Mouse (Mus musculus) thymus, adult 2 months (tissue): ENCODE measurements around the gene Them7. TPM values are rescaled to one million over a fixed set of nuclear protein-coding genes. Genes with fewer than 3 reads are reported as not detected.

Source experiments
- DNase-seq: peaks from one replicate; pipeline ENCODE4 v3.0.0; 2021
- H3K27ac ChIP-seq: fragments of 200-500 bp; 2 replicates; pipeline ENCODE4 v1.5.1; 2012; ENCODE audit warnings: low read length, control low read depth; ENCODE audit not compliant: control insufficient read depth, insufficient read depth
- H3K27me3 ChIP-seq: fragments of 200-500 bp; 2 replicates; pipeline ENCODE4 v1.6.1; 2012; ENCODE audit warnings: mild to moderate bottlenecking, low read length, moderate library complexity, mixed read lengths; ENCODE audit not compliant: control insufficient read depth, insufficient read depth
- H3K36me3 ChIP-seq: fragments of 200-500 bp; 2 replicates; pipeline ENCODE4 v1.6.1; 2012; ENCODE audit warnings: mild to moderate bottlenecking, low read length, moderate library complexity; ENCODE audit not compliant: control insufficient read depth, insufficient read depth
- H3K4me1 ChIP-seq: fragments of 200-500 bp; replicated peaks from 2 replicates; pipeline ENCODE4 v1.6.1; 2012; ENCODE audit warnings: low read length; ENCODE audit not compliant: control insufficient read depth, insufficient read depth
- H3K4me3 ChIP-seq: fragments of 200-500 bp; 2 replicates; pipeline ENCODE4 v1.5.1; 2012; ENCODE audit warnings: mild to moderate bottlenecking, low read length, control low read depth, moderate library complexity; ENCODE audit not compliant: control insufficient read depth, insufficient read depth
- CTCF ChIP-seq: fragments of 200-500 bp; IDR thresholded peaks from 2 replicates; pipeline ENCODE4 v1.5.1; 2012; ENCODE audit warnings: mild to moderate bottlenecking, control low read depth, low read length, moderate library complexity, borderline replicate concordance; ENCODE audit not compliant: control insufficient read depth, poor library complexity, insufficient read depth; ENCODE audit errors: extremely low read depth
- POLR2A ChIP-seq: fragments of 200-500 bp; IDR thresholded peaks from 2 replicates; pipeline ENCODE4 v1.6.1; 2012; ENCODE audit warnings: mild to moderate bottlenecking, low read length, control low read depth, moderate library complexity; ENCODE audit not compliant: control insufficient read depth, poor library complexity, insufficient read depth; ENCODE audit errors: extremely low read depth
- WGBS: fragments of 180-500 bp; shearing (Covaris S2); methylation state at CpG from one replicate; pipeline ENCODE4 v1.1.7; 2018; 5-methylcytosine and 5-hydroxymethylcytosine counted together
- polyA plus RNA-seq: library from polyadenylated mRNA; depleted of rRNA; stranded (reverse); fragments of >200 nt; gene quantifications from 2 replicates; pipeline ENCODE4 v1.2.3, GENCODE M21; 2012

Them7 gene
- polyA plus RNA-seq, 1 experiment, result 0.94 TPM

DNA sequence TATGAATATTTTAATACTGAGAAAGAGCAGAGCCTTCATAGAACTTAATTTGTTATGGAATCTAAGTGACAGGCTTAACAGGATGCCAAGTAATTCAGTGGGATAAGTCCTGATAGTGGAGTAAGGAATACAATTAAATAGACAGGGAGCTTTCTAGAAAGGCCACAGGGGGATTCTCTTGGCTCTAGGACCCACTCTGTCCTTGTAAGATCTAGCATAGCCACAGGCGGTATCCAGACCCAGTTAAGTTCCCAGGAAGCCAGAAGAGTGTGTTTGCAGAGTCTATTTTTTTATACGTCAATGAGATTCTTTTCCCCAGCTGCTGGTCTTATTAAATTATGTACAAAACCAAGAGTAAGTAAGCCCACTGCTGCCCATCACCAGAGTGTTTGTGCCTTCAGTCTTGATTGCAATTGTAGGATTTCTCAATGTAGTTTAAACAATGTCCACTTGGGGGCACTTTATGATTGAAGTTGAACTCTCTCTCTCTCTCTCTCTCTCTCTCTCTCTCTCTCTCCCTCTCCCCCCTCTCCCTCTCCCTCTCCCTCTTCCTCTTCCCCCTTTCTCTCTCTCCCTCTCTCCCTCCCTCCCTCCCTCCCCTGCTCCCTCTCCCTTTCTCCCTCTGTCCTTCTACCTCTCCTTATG is 32.4 kb downstream of the Them7 start:
- 74% methylated on average over 2 of the region's 2 CpGs for WGBS
- H3K36me3 ChIP-seq, result no peaks in the 10 kb centered on the region
- no peak overlapping the region for H3K27ac ChIP-seq
- no peak overlapping the region for H3K4me3 ChIP-seq
- H3K4me1 ChIP-seq, result no peaks in the 10 kb centered on the region
- TF ChIP-seq POLR2A, result no peak
- no peak for TF ChIP-seq CTCF
- DNase-seq, result no peak
- H3K27me3 ChIP-seq, result no peaks in the 10 kb centered on the region

DNA sequence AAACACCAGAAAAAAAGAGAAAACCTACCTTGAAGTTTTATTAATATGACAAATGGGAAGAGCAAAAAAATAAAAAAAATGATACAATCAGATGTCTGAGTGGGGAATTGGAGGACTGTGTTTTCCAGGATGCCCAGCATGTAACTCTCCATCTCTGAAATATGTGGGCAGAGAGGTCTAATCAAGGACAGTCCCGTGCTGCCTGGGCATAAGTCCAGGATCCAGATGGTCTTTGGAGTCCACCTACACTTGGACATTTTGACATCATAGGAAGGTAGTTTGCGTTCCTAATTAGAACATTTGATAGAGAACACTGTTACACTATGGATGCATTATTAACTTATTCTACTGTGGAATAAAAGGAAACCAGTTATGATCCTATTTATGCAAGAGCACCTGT is 33.3 kb downstream of the Them7 start:
- Histone ChIP-seq H3K27ac (no peak overlapping the region), H3K36me3 (no peaks in the 10 kb centered on the region), H3K27me3 (no peaks in the 10 kb centered on the region), H3K4me3 (no peak overlapping the region), H3K4me1 (no peaks in the 10 kb centered on the region)
- no peak for TF ChIP-seq CTCF
- TF ChIP-seq POLR2A, result no peak
- 76% methylated on average over 2 of the region's 2 CpGs for WGBS
- DNase-seq, result no peak

DNA sequence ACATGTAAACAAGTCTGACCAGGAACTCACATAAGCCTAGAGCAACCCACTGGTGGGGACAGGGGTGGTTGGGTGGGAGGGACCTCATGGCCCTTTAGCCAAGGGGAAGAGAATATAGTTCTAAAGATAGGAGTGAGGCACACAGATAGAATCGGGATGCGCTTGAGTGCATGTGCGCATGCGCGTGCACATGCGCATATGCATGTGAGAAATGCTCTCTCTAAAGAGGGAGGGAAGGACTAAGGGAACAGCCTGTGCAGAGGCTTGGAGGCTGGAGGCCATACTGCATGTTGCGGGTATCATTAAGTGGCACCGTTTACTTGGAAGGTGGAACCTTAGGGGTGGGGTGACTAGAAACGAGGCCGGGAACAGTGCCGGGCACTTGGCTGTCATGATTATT is 37.2 kb downstream of the Them7 start:
- H3K4me1 ChIP-seq, result no peaks in the 10 kb centered on the region
- WGBS, result 98% methylated on average over 11 of the region's 11 CpGs
- TF ChIP-seq POLR2A, result no peak
- no peak for TF ChIP-seq CTCF
- H3K4me3 ChIP-seq, result no peak overlapping the region
- H3K27me3 ChIP-seq, result no peaks in the 10 kb centered on the region
- no peak for DNase-seq
- no peak overlapping the region for H3K27ac ChIP-seq
- no peaks in the 10 kb centered on the region for H3K36me3 ChIP-seq

DNA sequence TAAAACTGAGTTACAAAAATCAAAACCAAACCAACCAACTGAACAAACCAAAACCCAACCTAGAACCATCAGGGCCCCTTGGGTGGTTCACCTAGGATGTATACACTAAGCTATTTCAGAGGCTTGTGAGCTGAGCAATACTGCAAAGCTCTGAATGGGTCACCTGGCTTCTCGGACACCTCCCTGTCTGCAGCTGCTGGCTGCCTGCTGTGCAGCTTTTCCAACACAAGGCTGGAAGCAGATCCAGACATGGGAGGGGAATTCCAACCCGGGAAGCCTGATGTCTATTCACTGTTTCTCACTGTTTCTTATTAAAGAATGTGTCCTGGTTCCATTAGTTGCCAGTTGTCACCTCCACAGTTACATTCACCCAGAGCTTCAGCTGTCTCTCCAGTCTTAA is 39.1 kb downstream of the Them7 start:
- Histone ChIP-seq H3K4me3 (no peak overlapping the region), H3K4me1 (no peaks in the 10 kb centered on the region), H3K27me3 (no peaks in the 10 kb centered on the region), H3K27ac (no peak overlapping the region), H3K36me3 (no peaks in the 10 kb centered on the region)
- 80% methylated on average over 2 of the region's 2 CpGs for WGBS
- TF ChIP-seq CTCF (no peak), POLR2A (no peak)
- no peak for DNase-seq

DNA sequence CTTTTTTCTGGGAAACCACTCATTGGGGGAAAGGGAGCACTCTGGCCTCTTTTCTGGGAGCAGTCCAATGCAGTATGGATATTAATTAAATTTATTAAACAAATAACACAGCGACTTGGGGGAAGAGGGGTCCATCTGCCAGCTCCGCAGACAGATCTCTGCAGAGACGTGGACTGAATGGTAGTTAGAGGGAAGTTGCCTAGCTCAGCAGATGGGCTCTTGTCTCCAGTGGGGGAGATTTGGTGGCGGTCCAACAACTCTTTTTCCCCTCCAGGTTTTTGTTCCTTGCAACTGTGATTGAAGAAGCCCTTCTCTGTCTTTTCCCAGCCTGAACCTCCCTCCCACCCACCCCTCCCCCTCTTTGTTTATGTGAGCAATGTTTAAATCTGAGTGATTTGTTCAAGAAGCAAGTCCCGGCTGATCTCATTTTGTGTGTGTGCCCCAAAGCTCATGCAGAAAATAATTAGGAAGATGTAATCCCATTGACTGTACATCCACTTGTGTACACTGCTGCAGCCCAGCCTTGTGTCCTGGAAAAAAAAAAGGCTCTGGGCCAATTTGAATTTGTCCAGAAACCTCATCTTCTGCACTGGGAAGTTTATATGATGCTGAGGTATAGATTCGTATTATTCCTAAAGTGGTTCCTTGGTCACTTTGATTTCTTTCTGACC is 58.4 kb downstream of the Them7 start:
- DNase-seq, result no peak
- WGBS, result 84% methylated on average over 6 of the region's 6 CpGs
- Histone ChIP-seq H3K27me3 (no peaks in the 10 kb centered on the region), H3K27ac (no peak overlapping the region), H3K4me1 (no peaks in the 10 kb centered on the region), H3K4me3 (no peak overlapping the region), H3K36me3 (no peaks in the 10 kb centered on the region)
- TF ChIP-seq CTCF (no peak), POLR2A (no peak)

DNA sequence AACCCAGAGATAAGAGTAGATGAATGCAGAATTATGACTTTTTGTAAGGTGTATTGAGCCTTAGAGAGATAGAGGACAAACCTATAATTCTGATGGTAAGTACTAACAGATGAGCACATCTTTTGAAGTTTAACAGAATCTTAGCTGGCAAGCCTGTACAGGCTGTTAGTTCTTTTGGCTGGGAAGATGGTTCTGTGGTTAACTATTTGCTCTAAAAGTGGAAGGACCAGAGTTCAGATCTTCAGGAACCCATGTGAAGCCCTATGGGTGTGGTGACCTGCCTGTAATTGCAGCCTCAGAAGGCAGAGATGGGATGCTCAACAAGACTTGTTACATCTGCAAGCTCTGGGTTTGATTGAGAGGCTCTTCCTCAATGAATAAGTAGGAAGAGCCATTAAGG is 59.7 kb downstream of the Them7 start:
- H3K27ac ChIP-seq, result no peak overlapping the region
- no peaks in the 10 kb centered on the region for H3K36me3 ChIP-seq
- H3K4me3 ChIP-seq, result no peak overlapping the region
- no peaks in the 10 kb centered on the region for H3K27me3 ChIP-seq
- DNase-seq, result no peak
- no peaks in the 10 kb centered on the region for H3K4me1 ChIP-seq
- TF ChIP-seq CTCF, result no peak
- no peak for TF ChIP-seq POLR2A
